Mouse (Mus musculus): ENCODE measurements at regions not wholly inside any gene's neighbourhood (a gene's known extent, or its start where the extent isn't known, plus 50 kb on each side); places are given as distances from the start of the nearest gene placed in this dataset.
A peak's percentile ranks its signal among the peaks of the same experiment; 100 is the strongest.

GRCm38 (mm10) chr10:67425407-67425806, 109.9 kb upstream of the Egr2 start:
- H3K9me3 ChIP-seq (ENCODE audit: control insufficient read depth, low read length) = no peaks in the 10 kb centered on the region
- H3K36me3 ChIP-seq (replicated peaks; ENCODE audit: control insufficient read depth, insufficient read depth, low read depth) = no peaks in the 10 kb centered on the region
- H3K27me3 ChIP-seq (ENCODE audit: control insufficient read depth, insufficient read depth, low read length) = no peaks in the 10 kb centered on the region
- WGBS (ENCODE audit: insufficient replicate concordance) = 84% methylated on average over 6 of the region's 6 CpGs
- no peak for ATAC-seq (ENCODE audit: insufficient read depth)
- H3K9ac ChIP-seq (replicated peaks) = no peak overlapping the region
- H3K27ac ChIP-seq = no peak overlapping the region
- DNase-seq (ENCODE audit: low read depth in 3 of 3, low spot score in 3 of 3) = no peak
- no peaks in the 10 kb centered on the region for H3K4me1 ChIP-seq (replicated peaks; ENCODE audit: control insufficient read depth in 2 of 2, insufficient read depth in 2 of 2, low read length in 1 of 2)
- no peak overlapping the region for H3K4me2 ChIP-seq (ENCODE audit: low read depth)
- TF ChIP-seq CTCF (IDR thresholded peaks at IDR 0.05; ENCODE audit: low read depth) (peak; percentile 23), EP300 (IDR thresholded peaks at IDR 0.05; ENCODE audit: low read depth) (no peak)
- no peak overlapping the region for H3K4me3 ChIP-seq (ENCODE audit: insufficient read depth in 1 of 2, low read depth in 2 of 2, low read length in 2 of 2)

- 12% methylated on average over 10 of the region's 10 CpGs for WGBS (ENCODE audit: insufficient replicate concordance)
Measured at GRCm38 (mm10) chr10:67427220-67427619, 108.1 kb upstream of the Egr2 start.

DNA sequence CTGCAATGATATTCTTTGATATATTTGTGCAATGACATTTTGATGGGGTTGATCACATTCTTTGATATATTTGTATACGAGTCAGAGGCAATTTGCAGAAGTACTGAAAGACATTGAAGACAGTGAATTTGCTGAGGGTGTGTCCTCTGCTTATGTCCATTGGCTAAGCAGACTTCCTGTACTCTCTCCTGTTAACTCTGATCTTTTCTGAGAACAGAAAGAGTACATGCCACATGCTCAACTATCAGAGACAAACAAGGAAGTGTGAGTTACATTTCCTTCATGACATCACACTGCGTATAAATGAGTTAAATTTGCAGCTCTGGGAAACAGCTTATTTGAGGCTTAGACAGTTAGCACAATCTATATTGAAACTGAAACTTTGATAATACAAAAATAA, 104.5 kb upstream of the Egr2 start:
- Histone ChIP-seq H3K27me3 (ENCODE audit: control insufficient read depth, insufficient read depth, low read length) (no peaks in the 10 kb centered on the region), H3K36me3 (replicated peaks; ENCODE audit: control insufficient read depth, insufficient read depth, low read depth) (no peaks in the 10 kb centered on the region), H3K27ac (no peak overlapping the region), H3K4me1 (replicated peaks; ENCODE audit: control insufficient read depth in 2 of 2, insufficient read depth in 2 of 2, low read length in 1 of 2) (no peaks in the 10 kb centered on the region), H3K4me3 (ENCODE audit: insufficient read depth in 1 of 2, low read depth in 2 of 2, low read length in 2 of 2) (no peak overlapping the region), H3K4me2 (ENCODE audit: low read depth) (no peak overlapping the region), H3K9me3 (ENCODE audit: control insufficient read depth, low read length) (no peaks in the 10 kb centered on the region), H3K9ac (replicated peaks) (no peak overlapping the region)
- TF ChIP-seq EP300 (IDR thresholded peaks at IDR 0.05; ENCODE audit: low read depth) (no peak), CTCF (IDR thresholded peaks at IDR 0.05; ENCODE audit: low read depth) (no peak)
- DNase-seq (ENCODE audit: low read depth in 3 of 3, low spot score in 3 of 3) (no peak), ATAC-seq (ENCODE audit: insufficient read depth) (no peak)
- 33% methylated on average over 2 of the region's 2 CpGs for WGBS (ENCODE audit: insufficient replicate concordance)

More at GRCm38 (mm10) chr10:67427220-67427619, 108.1 kb upstream of the Egr2 start:
- Histone ChIP-seq H3K27me3 (ENCODE audit: control insufficient read depth, insufficient read depth, low read length) (no peaks in the 10 kb centered on the region), H3K4me2 (ENCODE audit: low read depth) (no peak overlapping the region), H3K4me3 (ENCODE audit: insufficient read depth in 1 of 2, low read depth in 2 of 2, low read length in 2 of 2) (no peak overlapping the region), H3K9me3 (ENCODE audit: control insufficient read depth, low read length) (no peaks in the 10 kb centered on the region), H3K4me1 (replicated peaks; ENCODE audit: control insufficient read depth in 2 of 2, insufficient read depth in 2 of 2, low read length in 1 of 2) (no peaks in the 10 kb centered on the region), H3K9ac (replicated peaks) (no peak overlapping the region), H3K36me3 (replicated peaks; ENCODE audit: control insufficient read depth, insufficient read depth, low read depth) (no peaks in the 10 kb centered on the region), H3K27ac (no peak overlapping the region)
- ATAC-seq (ENCODE audit: insufficient read depth) (no peak), DNase-seq (ENCODE audit: low read depth in 3 of 3, low spot score in 3 of 3) (no peak)
- TF ChIP-seq EP300 (IDR thresholded peaks at IDR 0.05; ENCODE audit: low read depth) (no peak), CTCF (IDR thresholded peaks at IDR 0.05; ENCODE audit: low read depth) (no peak)

- H3K4me3 ChIP-seq (ENCODE audit: insufficient read depth in 1 of 2, low read depth in 2 of 2, low read length in 2 of 2) = no peak overlapping the region
- no peaks in the 10 kb centered on the region for H3K27me3 ChIP-seq (ENCODE audit: control insufficient read depth, insufficient read depth, low read length)
- DNase-seq (ENCODE audit: low read depth in 3 of 3, low spot score in 3 of 3) (no peak), ATAC-seq (ENCODE audit: insufficient read depth) (no peak)
- H3K9me3 ChIP-seq (ENCODE audit: control insufficient read depth, low read length) = no peaks in the 10 kb centered on the region
- no peak overlapping the region for H3K27ac ChIP-seq
- no peaks in the 10 kb centered on the region for H3K36me3 ChIP-seq (replicated peaks; ENCODE audit: control insufficient read depth, insufficient read depth, low read depth)
- H3K4me2 ChIP-seq (ENCODE audit: low read depth) = no peak overlapping the region
- no peak overlapping the region for H3K9ac ChIP-seq (replicated peaks)
- no peaks in the 10 kb centered on the region for H3K4me1 ChIP-seq (replicated peaks; ENCODE audit: control insufficient read depth in 2 of 2, insufficient read depth in 2 of 2, low read length in 1 of 2)
- TF ChIP-seq EP300 (IDR thresholded peaks at IDR 0.05; ENCODE audit: low read depth) (no peak), CTCF (IDR thresholded peaks at IDR 0.05; ENCODE audit: low read depth) (no peak)
- WGBS (ENCODE audit: insufficient replicate concordance) = 67% methylated on average over 15 of the region's 15 CpGs
Measured at GRCm38 (mm10) chr10:67439042-67439635, 96.1 kb upstream of the Egr2 start.

GRCm38 (mm10) chr10:67439844-67440243, 95.4 kb upstream of the Egr2 start:
- no peak for ATAC-seq (ENCODE audit: insufficient read depth)
- Histone ChIP-seq H3K4me2 (ENCODE audit: low read depth) (no peak overlapping the region), H3K9me3 (ENCODE audit: control insufficient read depth, low read length) (no peaks in the 10 kb centered on the region), H3K36me3 (replicated peaks; ENCODE audit: control insufficient read depth, insufficient read depth, low read depth) (no peaks in the 10 kb centered on the region), H3K27me3 (ENCODE audit: control insufficient read depth, insufficient read depth, low read length) (no peaks in the 10 kb centered on the region), H3K4me1 (replicated peaks; ENCODE audit: control insufficient read depth in 2 of 2, insufficient read depth in 2 of 2, low read length in 1 of 2) (no peaks in the 10 kb centered on the region), H3K4me3 (ENCODE audit: insufficient read depth in 1 of 2, low read depth in 2 of 2, low read length in 2 of 2) (no peak overlapping the region), H3K27ac (no peak overlapping the region), H3K9ac (replicated peaks) (no peak overlapping the region)
- no peak for DNase-seq (ENCODE audit: low read depth in 3 of 3, low spot score in 3 of 3)
- 60% methylated on average over 5 of the region's 5 CpGs for WGBS (ENCODE audit: insufficient replicate concordance)
- TF ChIP-seq CTCF (IDR thresholded peaks at IDR 0.05; ENCODE audit: low read depth) (no peak), EP300 (IDR thresholded peaks at IDR 0.05; ENCODE audit: low read depth) (no peak)
